Mouse (Mus musculus) neural tube, embryonic 12.5 days (tissue): ENCODE data around the gene Wfdc2. TPM values are rescaled to one million over a fixed set of nuclear protein-coding genes. Genes with fewer than 3 reads are reported as not detected.

Source experiments
- ATAC-seq: fragments of 200-750 bp; cut with Nextera tagmentation; 2 replicates; pipeline ENCODE4 v1.8.0; 2017; ENCODE audit warnings: low read depth, mild to moderate bottlenecking, moderate TSS enrichment, moderate library complexity; ENCODE audit not compliant: low FRiP score
- H3K27ac ChIP-seq: fragments of 300-500 bp; sonication (generic); 2 replicates; pipeline ENCODE4 v1.5.1; 2016
- H3K27me3 ChIP-seq: fragments of 300-500 bp; sonication (generic); replicated peaks from 2 replicates; pipeline ENCODE4 v1.6.1; 2016; ENCODE audit warnings: mild to moderate bottlenecking
- H3K36me3 ChIP-seq: fragments of 300-500 bp; sonication (generic); 2 replicates; pipeline ENCODE4 v1.6.1; 2016; ENCODE audit warnings: mild to moderate bottlenecking
- H3K4me1 ChIP-seq: fragments of 300-500 bp; sonication (generic); 2 replicates; pipeline ENCODE4 v1.6.1; 2016
- H3K4me2 ChIP-seq: fragments of 300-500 bp; sonication (generic); replicated peaks from 2 replicates; pipeline ENCODE4 v1.6.1; 2016; ENCODE audit warnings: mild to moderate bottlenecking
- H3K4me3 ChIP-seq: fragments of 300-500 bp; sonication (generic); 2 replicates; pipeline ENCODE4 v1.5.1; 2016
- H3K9ac ChIP-seq: fragments of 300-500 bp; sonication (generic); 2 replicates; pipeline ENCODE4 v1.6.1; 2016; ENCODE audit warnings: mild to moderate bottlenecking
- H3K9me3 ChIP-seq: fragments of 300-500 bp; sonication (generic); 2 replicates; pipeline ENCODE4 v1.6.1; 2016; ENCODE audit warnings: mild to moderate bottlenecking
- WGBS: fragments of 180-500 bp; shearing (Covaris S2); methylation state at CpG from one replicate; pipeline ENCODE4 v1.1.7; 2016; 5-methylcytosine and 5-hydroxymethylcytosine counted together
- polyA plus RNA-seq: library from polyadenylated mRNA; unstranded; fragments of >200 nt; fragmentation: Nextera tagmentation; extraction: Ambion mirVana; gene quantifications from 2 replicates; pipeline ENCODE4 v1.2.1, GENCODE M21; 2016

Gene Wfdc2
- polyA plus RNA-seq, 1 experiment from 2014 or later, result 5.1 TPM

GRCm38 (mm10) chr2:164523301-164523773, 38.9 kb upstream of the Wfdc2 start:
- no peak overlapping the region for H3K27ac ChIP-seq
- peaks cover 7% of the 10 kb centered on the region; the same call in 1 of the 2 replicates for H3K27me3 ChIP-seq
- peaks cover 7% of the 10 kb centered on the region; the same call in 1 of the 2 replicates for H3K9me3 ChIP-seq
- H3K4me3 ChIP-seq, result no peak overlapping the region
- 82% methylated on average over 10 of the region's 10 CpGs for WGBS
- H3K9ac ChIP-seq, result no peak overlapping the region
- no peaks in the 10 kb centered on the region for H3K36me3 ChIP-seq
- no peak overlapping the region for H3K4me2 ChIP-seq
- H3K4me1 ChIP-seq, result no peaks in the 10 kb centered on the region
- no peak for ATAC-seq

GRCm38 (mm10) chr2:164528557-164528956, 33.7 kb upstream of the Wfdc2 start:
- H3K4me3 ChIP-seq, result no peak overlapping the region
- ATAC-seq, result no peak
- no peak overlapping the region for H3K9ac ChIP-seq
- H3K4me1 ChIP-seq, result no peaks in the 10 kb centered on the region
- no peaks in the 10 kb centered on the region for H3K27me3 ChIP-seq
- H3K4me2 ChIP-seq, result no peak overlapping the region
- WGBS, result 70% methylated on average over 5 of the region's 5 CpGs
- no peaks in the 10 kb centered on the region for H3K36me3 ChIP-seq
- peaks cover 7% of the 10 kb centered on the region; the same call in 1 of the 2 replicates for H3K9me3 ChIP-seq
- H3K27ac ChIP-seq, result no peak overlapping the region

- WGBS, result 6% methylated on average over 3 of the region's 3 CpGs
- no peaks in the 10 kb centered on the region for H3K4me1 ChIP-seq
- H3K9me3 ChIP-seq, result peaks cover 7% of the 10 kb centered on the region; the same call in 1 of the 2 replicates
- H3K36me3 ChIP-seq, result no peaks in the 10 kb centered on the region
- H3K4me3 ChIP-seq, result no peak overlapping the region
- no peak overlapping the region for H3K4me2 ChIP-seq
- no peak for ATAC-seq
- no peak overlapping the region for H3K27ac ChIP-seq
- no peak overlapping the region for H3K9ac ChIP-seq
- no peaks in the 10 kb centered on the region for H3K27me3 ChIP-seq
These were observed 31.0 kb upstream of the Wfdc2 start for GRCm38 (mm10) chr2:164531169-164531568.

- WGBS, result 76% methylated on average over 10 of the region's 10 CpGs
- Histone ChIP-seq H3K27ac (no peak overlapping the region), H3K36me3 (no peaks in the 10 kb centered on the region), H3K4me2 (no peak overlapping the region), H3K27me3 (no peaks in the 10 kb centered on the region), H3K9me3 (no peaks in the 10 kb centered on the region), H3K4me1 (no peaks in the 10 kb centered on the region), H3K4me3 (no peak overlapping the region), H3K9ac (no peak overlapping the region)
- no peak for ATAC-seq
These were observed 27.9 kb upstream of the Wfdc2 start for GRCm38 (mm10) chr2:164534315-164534714.

- ATAC-seq, result no peak
- H3K36me3 ChIP-seq, result no peaks in the 10 kb centered on the region
- H3K4me3 ChIP-seq, result no peak overlapping the region
- H3K9me3 ChIP-seq, result no peaks in the 10 kb centered on the region
- H3K9ac ChIP-seq, result no peak overlapping the region
- H3K4me2 ChIP-seq, result no peak overlapping the region
- H3K27me3 ChIP-seq, result no peaks in the 10 kb centered on the region
- WGBS, result 84% methylated on average over 4 of the region's 4 CpGs
- no peak overlapping the region for H3K27ac ChIP-seq
- no peaks in the 10 kb centered on the region for H3K4me1 ChIP-seq
These were observed 25.2 kb upstream of the Wfdc2 start for GRCm38 (mm10) chr2:164537003-164537402.

- 55% methylated on average over 8 of the region's 8 CpGs for WGBS
- no peak overlapping the region for H3K4me2 ChIP-seq
- ATAC-seq, result no peak
- H3K9ac ChIP-seq, result no peak overlapping the region
- no peaks in the 10 kb centered on the region for H3K9me3 ChIP-seq
- H3K27me3 ChIP-seq, result 0 out of 2 replicates have a peak, but pooled peaks cover 2% of the 10 kb centered on the region
- H3K4me3 ChIP-seq, result no peak overlapping the region
- no peaks in the 10 kb centered on the region for H3K4me1 ChIP-seq
- no peaks in the 10 kb centered on the region for H3K36me3 ChIP-seq
- no peak overlapping the region for H3K27ac ChIP-seq
These were observed 21.4 kb upstream of the Wfdc2 start for GRCm38 (mm10) chr2:164540652-164541427.

- no peak overlapping the region for H3K9ac ChIP-seq
- H3K36me3 ChIP-seq, result no peaks in the 10 kb centered on the region
- H3K9me3 ChIP-seq, result no peaks in the 10 kb centered on the region
- no peak for ATAC-seq
- no peaks in the 10 kb centered on the region for H3K4me1 ChIP-seq
- 0 out of 2 replicates have a peak, but pooled peaks cover 2% of the 10 kb centered on the region for H3K27me3 ChIP-seq
- no peak overlapping the region for H3K4me2 ChIP-seq
- no peak overlapping the region for H3K4me3 ChIP-seq
- no peak overlapping the region for H3K27ac ChIP-seq
- WGBS, result 91% methylated on average over 5 of the region's 5 CpGs
These were observed 20.1 kb upstream of the Wfdc2 start for GRCm38 (mm10) chr2:164542132-164542531.

- Histone ChIP-seq H3K9me3 (no peaks in the 10 kb centered on the region), H3K4me1 (no peaks in the 10 kb centered on the region), H3K27me3 (0 out of 2 replicates have a peak, but pooled peaks cover 2% of the 10 kb centered on the region), H3K4me3 (no peak overlapping the region), H3K36me3 (no peaks in the 10 kb centered on the region), H3K27ac (no peak overlapping the region), H3K4me2 (no peak overlapping the region), H3K9ac (no peak overlapping the region)
- 89% methylated on average over 7 of the region's 7 CpGs for WGBS
- no peak for ATAC-seq
These were observed 19.6 kb upstream of the Wfdc2 start for GRCm38 (mm10) chr2:164542598-164542997.

GRCm38 (mm10) chr2:164543745-164544144, 18.5 kb upstream of the Wfdc2 start:
- no peak overlapping the region for H3K9ac ChIP-seq
- H3K4me3 ChIP-seq, result no peak overlapping the region
- no peak overlapping the region for H3K4me2 ChIP-seq
- H3K27me3 ChIP-seq, result 0 out of 2 replicates have a peak, but pooled peaks cover 2% of the 10 kb centered on the region
- no peaks in the 10 kb centered on the region for H3K36me3 ChIP-seq
- ATAC-seq, result no peak
- 74% methylated on average over 2 of the region's 2 CpGs for WGBS
- H3K9me3 ChIP-seq, result no peaks in the 10 kb centered on the region
- H3K4me1 ChIP-seq, result no peaks in the 10 kb centered on the region
- no peak overlapping the region for H3K27ac ChIP-seq

GRCm38 (mm10) chr2:164544454-164545097, 17.6 kb upstream of the Wfdc2 start:
- no peaks in the 10 kb centered on the region; the same call in 1 of the 2 replicates for H3K4me1 ChIP-seq
- ATAC-seq, result no peak
- H3K4me2 ChIP-seq, result no peak overlapping the region
- H3K9me3 ChIP-seq, result no peaks in the 10 kb centered on the region
- H3K27me3 ChIP-seq, result 0 out of 2 replicates have a peak, but pooled peaks cover 2% of the 10 kb centered on the region
- H3K36me3 ChIP-seq, result no peaks in the 10 kb centered on the region
- WGBS, result 54% methylated on average over 5 of the region's 5 CpGs
- H3K27ac ChIP-seq, result no peak overlapping the region
- H3K4me3 ChIP-seq, result no peak overlapping the region
- no peak overlapping the region for H3K9ac ChIP-seq

- no peak overlapping the region for H3K4me2 ChIP-seq
- no peaks in the 10 kb centered on the region for H3K36me3 ChIP-seq
- WGBS, result 56% methylated on average over 4 of the region's 4 CpGs
- no peak overlapping the region for H3K4me3 ChIP-seq
- no peaks in the 10 kb centered on the region for H3K9me3 ChIP-seq
- no peak for ATAC-seq
- H3K27me3 ChIP-seq, result 0 out of 2 replicates have a peak, but pooled peaks cover 2% of the 10 kb centered on the region
- H3K27ac ChIP-seq, result no peak overlapping the region
- H3K4me1 ChIP-seq, result no peaks in the 10 kb centered on the region; the same call in none of the 2 replicates
- H3K9ac ChIP-seq, result no peak overlapping the region
These were observed 12.9 kb upstream of the Wfdc2 start for GRCm38 (mm10) chr2:164549338-164549737.
